Mouse (Mus musculus): ENCODE measurements around the gene Naa20. TPM values are rescaled to one million over a fixed set of nuclear protein-coding genes. Genes with fewer than 3 reads are reported as not detected.

Gene Naa20
- polyA plus RNA-seq, 1 experiment, result 7.9 TPM

DNA sequence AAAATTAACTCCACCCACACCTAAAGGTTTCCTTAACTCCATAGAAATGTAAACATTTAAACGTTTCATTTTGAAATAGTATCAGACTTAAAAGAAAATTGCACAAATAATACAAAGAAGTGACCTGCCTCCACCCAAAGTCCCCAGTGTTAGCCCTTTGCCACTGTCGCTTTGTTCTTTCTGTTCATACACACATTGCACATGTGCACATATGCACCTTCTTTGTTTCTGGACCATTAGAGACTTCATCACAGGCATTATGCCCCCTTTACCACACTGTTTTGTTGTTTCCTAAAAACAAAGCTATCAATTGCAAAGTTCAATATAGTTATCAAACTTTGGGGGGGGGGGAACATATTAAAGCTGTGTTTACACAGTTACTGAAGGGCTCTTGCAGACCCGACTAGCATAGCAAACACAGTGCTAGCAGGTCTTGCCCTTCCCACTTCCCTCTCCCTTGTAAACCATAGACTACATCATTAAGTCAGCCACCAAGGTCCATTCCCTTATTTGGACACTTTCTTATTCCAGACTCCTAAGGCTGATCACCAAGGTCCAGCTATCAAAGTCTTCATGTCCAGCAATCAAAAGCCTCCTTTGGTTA lies 26.9 kb upstream of the Naa20 start:
- 72% methylated on average over 3 of the region's 3 CpGs for WGBS

DNA sequence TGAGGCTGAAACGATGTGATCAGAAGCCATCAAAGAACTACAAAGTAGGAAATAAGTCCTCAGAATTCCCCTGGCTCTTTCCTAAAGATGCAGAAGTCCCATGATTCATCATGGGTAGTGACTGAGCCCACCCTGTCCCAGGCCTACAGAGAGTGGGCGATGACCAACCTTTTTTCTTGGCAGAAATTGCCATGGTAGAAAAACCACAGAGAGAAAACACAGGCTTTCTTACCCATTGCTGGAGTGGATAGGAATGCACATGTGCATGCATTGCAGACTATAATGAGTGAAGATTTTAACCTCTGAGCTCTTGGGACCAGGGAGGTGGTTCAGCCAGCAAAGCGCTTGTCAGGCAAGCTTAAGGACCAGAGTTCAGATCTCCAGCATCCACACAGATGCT lies 24.7 kb upstream of the Naa20 start:
- no peaks in the 10 kb centered on the region for H3K36me3 ChIP-seq (ENCODE audit: control insufficient read depth, insufficient read depth, low read length)
- no peak for DNase-seq (ENCODE audit: low read depth in 1 of 2, low spot score in 2 of 2)
- H3K4me3 ChIP-seq (ENCODE audit: extremely low read depth, insufficient read depth, insufficient read length), result no peak overlapping the region
- WGBS, result 90% methylated on average over 3 of the region's 3 CpGs
- no peak overlapping the region for H3K27ac ChIP-seq (ENCODE audit: insufficient read depth, low read length)
- H3K27me3 ChIP-seq (ENCODE audit: control insufficient read depth, insufficient read depth, low read length), result no peaks in the 10 kb centered on the region
- no peaks in the 10 kb centered on the region for H3K4me1 ChIP-seq (ENCODE audit: control insufficient read depth, insufficient read depth, insufficient read length)
- TF ChIP-seq CTCF (IDR thresholded peaks at IDR 0.05; ENCODE audit: extremely low read depth, insufficient read depth, insufficient read length, insufficient replicate concordance), result no peak
- no peak for TF ChIP-seq POLR2A (IDR thresholded peaks at IDR 0.05; ENCODE audit: low read depth, low read length)

More for the DNA sequence above, 26.9 kb upstream of the Naa20 start:
- Histone ChIP-seq H3K27ac (ENCODE audit: insufficient read depth, low read length) (no peak overlapping the region), H3K36me3 (ENCODE audit: control insufficient read depth, insufficient read depth, low read length) (no peaks in the 10 kb centered on the region), H3K4me3 (ENCODE audit: extremely low read depth, insufficient read depth, insufficient read length) (no peak overlapping the region), H3K4me1 (ENCODE audit: control insufficient read depth, insufficient read depth, insufficient read length) (no peaks in the 10 kb centered on the region), H3K27me3 (ENCODE audit: control insufficient read depth, insufficient read depth, low read length) (no peaks in the 10 kb centered on the region)
- no peak for DNase-seq (ENCODE audit: low read depth in 1 of 2, low spot score in 2 of 2)
- TF ChIP-seq CTCF (IDR thresholded peaks at IDR 0.05; ENCODE audit: extremely low read depth, insufficient read depth, insufficient read length, insufficient replicate concordance) (no peak), POLR2A (IDR thresholded peaks at IDR 0.05; ENCODE audit: low read depth, low read length) (no peak)

DNA sequence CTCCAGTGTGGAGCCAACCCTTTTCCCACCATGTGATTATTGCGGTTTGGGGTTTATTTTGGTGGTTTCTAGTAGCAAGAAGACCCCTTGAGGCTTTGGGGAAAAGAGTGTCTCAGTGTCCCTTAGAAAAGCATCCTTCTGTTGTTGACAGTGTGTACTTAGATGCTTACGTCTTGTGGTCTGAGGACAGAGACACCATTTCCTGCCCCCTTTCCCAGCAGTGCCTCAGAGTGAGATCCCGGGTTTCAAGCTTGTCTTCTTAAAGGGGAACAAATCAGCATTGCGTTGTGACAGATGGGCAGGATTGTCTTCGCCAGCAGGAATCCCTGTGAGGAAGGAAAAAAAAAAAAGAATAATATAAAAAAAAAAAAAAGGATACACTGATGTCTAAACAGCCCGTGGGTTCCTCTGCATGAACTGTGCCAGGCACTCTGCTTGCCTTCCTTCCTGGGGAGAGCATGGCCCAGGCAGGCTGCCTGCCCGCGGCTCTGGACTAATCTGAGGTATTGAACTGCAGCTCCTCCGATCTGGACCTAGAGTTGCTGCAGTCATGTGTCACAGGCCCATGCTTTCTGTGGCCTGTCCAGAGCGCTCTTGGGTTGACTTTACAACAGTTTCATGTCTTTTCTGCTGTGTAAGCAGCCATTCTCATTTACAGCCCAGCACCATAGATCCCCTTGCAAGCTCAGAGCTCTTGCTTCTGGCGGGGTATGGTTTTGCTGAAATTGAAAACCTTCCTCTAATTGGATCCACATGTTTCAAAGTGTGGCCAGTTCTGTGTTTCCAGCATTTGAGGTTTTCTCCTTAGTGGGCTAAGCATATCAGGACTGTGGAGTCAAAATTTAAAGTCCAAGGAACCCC lies 20.8 kb upstream of the Naa20 start:
- Histone ChIP-seq H3K36me3 (ENCODE audit: control insufficient read depth, insufficient read depth, low read length) (no peaks in the 10 kb centered on the region), H3K27ac (ENCODE audit: insufficient read depth, low read length) (no peak overlapping the region), H3K27me3 (ENCODE audit: control insufficient read depth, insufficient read depth, low read length) (no peaks in the 10 kb centered on the region), H3K4me3 (ENCODE audit: extremely low read depth, insufficient read depth, insufficient read length) (no peak overlapping the region), H3K4me1 (ENCODE audit: control insufficient read depth, insufficient read depth, insufficient read length) (no peaks in the 10 kb centered on the region; the same call in 1 of the 2 replicates)
- WGBS, result 67% methylated on average over 11 of the region's 11 CpGs
- TF ChIP-seq POLR2A (IDR thresholded peaks at IDR 0.05; ENCODE audit: low read depth, low read length) (no peak), CTCF (IDR thresholded peaks at IDR 0.05; ENCODE audit: extremely low read depth, insufficient read depth, insufficient read length, insufficient replicate concordance) (no peak)
- DNase-seq (ENCODE audit: low read depth in 1 of 2, low spot score in 2 of 2), result no peak

DNA sequence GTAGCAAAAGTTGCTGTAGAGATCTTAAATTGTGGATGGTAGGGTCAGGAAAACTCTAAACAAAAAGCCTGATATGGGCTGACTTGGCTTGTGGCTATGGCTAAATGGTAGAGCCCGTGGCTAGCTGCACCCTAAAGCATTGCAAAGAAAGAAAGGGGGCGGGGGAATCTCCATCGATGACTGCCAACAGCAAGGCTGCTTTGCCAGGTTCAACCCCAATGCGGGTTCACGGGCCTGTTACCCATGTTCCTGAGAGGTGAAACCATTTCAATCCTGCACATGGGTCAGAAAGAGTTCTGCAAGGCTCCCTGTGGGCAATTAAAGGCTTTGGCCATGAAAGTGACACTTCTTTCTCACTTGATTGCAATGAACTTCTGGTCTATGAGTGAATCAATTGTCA lies 20.0 kb upstream of the Naa20 start:
- no peak for DNase-seq (ENCODE audit: low read depth in 1 of 2, low spot score in 2 of 2)
- H3K4me1 ChIP-seq (ENCODE audit: control insufficient read depth, insufficient read depth, insufficient read length), result no peaks in the 10 kb centered on the region; the same call in 1 of the 2 replicates
- TF ChIP-seq CTCF (IDR thresholded peaks at IDR 0.05; ENCODE audit: extremely low read depth, insufficient read depth, insufficient read length, insufficient replicate concordance), result no peak
- no peak for TF ChIP-seq POLR2A (IDR thresholded peaks at IDR 0.05; ENCODE audit: low read depth, low read length)
- 86% methylated on average over 5 of the region's 5 CpGs for WGBS
- H3K4me3 ChIP-seq (ENCODE audit: extremely low read depth, insufficient read depth, insufficient read length), result no peak overlapping the region
- H3K27me3 ChIP-seq (ENCODE audit: control insufficient read depth, insufficient read depth, low read length), result no peaks in the 10 kb centered on the region
- no peak overlapping the region for H3K27ac ChIP-seq (ENCODE audit: insufficient read depth, low read length)
- no peaks in the 10 kb centered on the region for H3K36me3 ChIP-seq (ENCODE audit: control insufficient read depth, insufficient read depth, low read length)

DNA sequence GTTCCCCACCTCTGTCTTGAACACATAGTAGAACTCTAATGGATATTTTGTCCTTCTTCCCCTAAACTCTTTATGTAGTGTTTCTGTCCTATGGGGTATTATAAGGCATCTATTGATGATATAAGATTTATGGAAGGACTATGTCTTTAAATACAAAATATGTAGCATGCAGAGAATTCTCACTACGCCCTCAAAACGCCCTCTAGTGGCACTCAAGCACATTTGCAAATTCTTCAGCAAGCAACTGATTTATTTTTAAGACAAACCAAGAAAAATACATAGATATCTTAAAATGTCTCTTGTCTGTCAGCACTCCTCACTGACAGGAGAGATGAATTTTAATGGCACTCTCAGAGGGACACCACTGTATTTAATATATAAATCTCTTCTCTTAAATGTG lies 19.5 kb upstream of the Naa20 start:
- H3K27me3 ChIP-seq (ENCODE audit: control insufficient read depth, insufficient read depth, low read length), result no peaks in the 10 kb centered on the region
- no peak overlapping the region for H3K27ac ChIP-seq (ENCODE audit: insufficient read depth, low read length)
- TF ChIP-seq POLR2A (IDR thresholded peaks at IDR 0.05; ENCODE audit: low read depth, low read length) (no peak), CTCF (IDR thresholded peaks at IDR 0.05; ENCODE audit: extremely low read depth, insufficient read depth, insufficient read length, insufficient replicate concordance) (no peak)
- no peaks in the 10 kb centered on the region; the same call in 1 of the 2 replicates for H3K4me1 ChIP-seq (ENCODE audit: control insufficient read depth, insufficient read depth, insufficient read length)
- 11% methylated on average over 2 of the region's 2 CpGs for WGBS
- no peak overlapping the region for H3K4me3 ChIP-seq (ENCODE audit: extremely low read depth, insufficient read depth, insufficient read length)
- H3K36me3 ChIP-seq (ENCODE audit: control insufficient read depth, insufficient read depth, low read length), result no peaks in the 10 kb centered on the region
- DNase-seq (ENCODE audit: low read depth in 1 of 2, low spot score in 2 of 2), result no peak

DNA sequence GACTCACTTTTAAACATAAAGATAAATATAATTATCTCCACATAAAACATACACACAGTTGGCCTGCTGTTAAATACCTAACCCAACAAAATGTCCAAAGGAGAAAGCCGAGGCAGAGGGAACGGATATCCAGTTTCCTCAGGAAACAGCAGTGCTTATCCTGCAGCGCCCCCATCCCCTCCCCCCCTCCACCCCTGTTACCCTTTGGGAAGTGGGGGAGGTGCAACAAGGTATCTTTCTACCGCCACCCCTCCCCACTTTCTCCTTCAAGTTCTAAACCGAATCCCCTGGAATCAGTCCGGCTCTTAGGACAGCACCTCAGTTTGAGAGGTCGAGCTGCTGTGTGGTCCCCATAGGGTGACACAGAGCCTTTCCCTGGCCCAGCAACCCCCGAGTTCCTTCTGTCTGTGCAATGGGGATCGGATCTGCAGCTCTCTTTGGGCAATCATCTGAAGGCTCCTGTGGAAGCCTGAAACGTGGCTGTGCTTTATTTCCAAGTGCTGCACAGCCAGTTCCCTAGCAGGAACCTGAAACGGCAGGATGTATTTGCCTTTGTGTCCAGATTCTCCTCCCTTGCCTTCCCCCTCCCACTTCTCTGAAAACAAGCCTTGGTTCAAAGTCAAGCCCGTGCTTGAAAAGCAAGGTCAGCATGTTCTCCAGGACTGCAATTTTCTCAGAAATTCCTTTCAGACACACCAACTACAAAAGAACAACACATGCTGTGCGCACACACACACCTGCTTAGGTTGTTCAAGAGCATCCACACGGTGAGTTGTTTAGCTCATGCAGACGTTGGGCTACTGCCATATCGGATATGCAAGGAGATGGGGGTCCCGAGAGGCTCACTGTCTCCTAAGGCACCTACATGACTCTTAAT lies 17.6 kb upstream of the Naa20 start:
- H3K36me3 ChIP-seq (ENCODE audit: control insufficient read depth, insufficient read depth, low read length), result no peaks in the 10 kb centered on the region
- no peaks in the 10 kb centered on the region; the same call in 1 of the 2 replicates for H3K4me1 ChIP-seq (ENCODE audit: control insufficient read depth, insufficient read depth, insufficient read length)

More for the DNA sequence above, 17.6 kb upstream of the Naa20 start:
- H3K4me3 ChIP-seq (ENCODE audit: extremely low read depth, insufficient read depth, insufficient read length), result no peak overlapping the region
- no peak for DNase-seq (ENCODE audit: low read depth in 1 of 2, low spot score in 2 of 2)
- H3K27ac ChIP-seq (ENCODE audit: insufficient read depth, low read length), result no peak overlapping the region
- TF ChIP-seq POLR2A (IDR thresholded peaks at IDR 0.05; ENCODE audit: low read depth, low read length), result no peak
- no peak for TF ChIP-seq CTCF (IDR thresholded peaks at IDR 0.05; ENCODE audit: extremely low read depth, insufficient read depth, insufficient read length, insufficient replicate concordance)
- no peaks in the 10 kb centered on the region for H3K27me3 ChIP-seq (ENCODE audit: control insufficient read depth, insufficient read depth, low read length)
- WGBS, result 58% methylated on average over 17 of the region's 17 CpGs
